Mouse (Mus musculus) urinary bladder, postnatal 4 days (tissue): ENCODE data around the gene Stag2.
A peak's percentile ranks its signal among the peaks of the same experiment; 100 is the strongest.

Source experiments
- DNase-seq, 2 experiments: peaks; one replicate each; pipeline ENCODE4 v3.0.0; 2021 to 2022; ENCODE audit warnings: low spot score in 2 of 2

The Stag2 gene

GRCm38 (mm10) chrX:42148788-42149556 lies at the start of gene Stag2:
Gene Stag2, plus strand, starts transcription at chrX:42149317.
- peak; percentile 85 to 88 for DNase-seq

- no peak for DNase-seq
These were observed 42.0 kb upstream of the Stag2 start for GRCm38 (mm10) chrX:42107137-42107536.

GRCm38 (mm10) chrX:42110585-42110984 lies 38.5 kb upstream of the Stag2 start:
- no peak for DNase-seq

- no peak for DNase-seq
These were observed 29.6 kb upstream of the Stag2 start for GRCm38 (mm10) chrX:42119442-42120048.

- no peak for DNase-seq
These were observed 24.0 kb upstream of the Stag2 start for GRCm38 (mm10) chrX:42124963-42125697.

GRCm38 (mm10) chrX:42139882-42140281 lies 9.2 kb upstream of the Stag2 start:
- no peak for DNase-seq

GRCm38 (mm10) chrX:42142620-42143019 lies 6.5 kb upstream of the Stag2 start:
- DNase-seq = no peak

- no peak for DNase-seq
These were observed 5.1 kb upstream of the Stag2 start for GRCm38 (mm10) chrX:42143991-42144390.

- DNase-seq = no peak
These were observed 1.1 kb upstream of the Stag2 start for GRCm38 (mm10) chrX:42148016-42148451.

GRCm38 (mm10) chrX:42149557-42150345 lies 634 bp downstream of the Stag2 start:
- peak; percentile 40 to 61 for DNase-seq

GRCm38 (mm10) chrX:42150346-42151023 lies 1.4 kb downstream of the Stag2 start:
- peak; percentile 70 to 76 for DNase-seq

- no peak for DNase-seq
These were observed 2.1 kb downstream of the Stag2 start for GRCm38 (mm10) chrX:42151024-42151754.

GRCm38 (mm10) chrX:42151903-42152369 lies 2.8 kb downstream of the Stag2 start:
- DNase-seq = peak; percentile 77 to 78

GRCm38 (mm10) chrX:42153056-42153455 lies 3.9 kb downstream of the Stag2 start:
- DNase-seq = no peak

GRCm38 (mm10) chrX:42165455-42165854 lies 16.3 kb downstream of the Stag2 start:
- DNase-seq = no peak

- no peak for DNase-seq
These were observed 21.7 kb downstream of the Stag2 start for GRCm38 (mm10) chrX:42170811-42171210.

GRCm38 (mm10) chrX:42187590-42187989 lies 38.5 kb downstream of the Stag2 start:
- DNase-seq = no peak

- DNase-seq = no peak
These were observed 39.8 kb downstream of the Stag2 start for GRCm38 (mm10) chrX:42188825-42189426.

GRCm38 (mm10) chrX:42194608-42195007 lies 45.5 kb downstream of the Stag2 start:
- no peak for DNase-seq

GRCm38 (mm10) chrX:42202482-42202881 lies 53.4 kb downstream of the Stag2 start:
- DNase-seq = no peak
